Comparison of ENCODE assay signal across 30 mouse cellular contexts in genomic region chr5:144364680-144365357, GRCm38 (mm10). TPM values are rescaled to one million over a fixed set of nuclear protein-coding genes. Genes with fewer than 3 reads are reported as not detected.
DNase-seq lines count a peak whose midpoint lies in the region; ATAC-seq and TF ChIP-seq lines count a peak whose summit lies in the region.
"Had no signal": no experiment of that assay in that cellular context is flagged by ENCODE, and none has a peak within 500 bp of the region (broad histone marks: within the 10 kb centered on the region; RNA-seq: fewer than 3 reads in every experiment).

No protein-coding gene starts in this region.

- H3K4me3 ChIP-seq in liver, postnatal 0 days (ENCODE audit: low read depth, low read length), result no peak overlapping the region
- H3K4me3 ChIP-seq in small intestine, adult 2 months (ENCODE audit: low read depth, low read length), result no peak overlapping the region
- H3K4me3 ChIP-seq in stomach, postnatal 0 days (ENCODE audit: low read depth, low read length), result no peak overlapping the region
- no peak overlapping the region for H3K4me3 ChIP-seq in neural tube, embryonic 15.5 days (replicated peaks)
- H3K4me3 ChIP-seq: embryonic facial prominence, embryonic 12.5 days; embryonic facial prominence, embryonic 15.5 days; forebrain, embryonic 12.5 days; forebrain, embryonic 15.5 days; heart, embryonic 12.5 days; heart, embryonic 15.5 days; hindbrain, embryonic 10.5 days; hindbrain, embryonic 13.5 days had no signal

- no peak overlapping the region for H3K9ac ChIP-seq in liver, postnatal 0 days (replicated peaks)
- H3K9ac ChIP-seq in stomach, postnatal 0 days (ENCODE audit: low read length), result no peak overlapping the region
- H3K9ac ChIP-seq in neural tube, embryonic 15.5 days (replicated peaks), result no peak overlapping the region
- H3K9ac ChIP-seq: embryonic facial prominence, embryonic 12.5 days; embryonic facial prominence, embryonic 15.5 days; forebrain, embryonic 12.5 days; forebrain, embryonic 15.5 days; heart, embryonic 12.5 days; heart, embryonic 15.5 days; hindbrain, embryonic 13.5 days had no signal

- no peaks in the 10 kb centered on the region for H3K9me3 ChIP-seq in liver, postnatal 0 days (ENCODE audit: low read length)
- no peaks in the 10 kb centered on the region for H3K9me3 ChIP-seq in stomach, postnatal 0 days (ENCODE audit: control insufficient read depth, low read length)
- H3K9me3 ChIP-seq in neural tube, embryonic 15.5 days (replicated peaks), result no peaks in the 10 kb centered on the region
- H3K9me3 ChIP-seq: embryonic facial prominence, embryonic 12.5 days; embryonic facial prominence, embryonic 15.5 days; forebrain, embryonic 12.5 days; forebrain, embryonic 15.5 days; heart, embryonic 12.5 days; heart, embryonic 15.5 days; hindbrain, embryonic 10.5 days; hindbrain, embryonic 13.5 days had no signal

- no peaks in the 10 kb centered on the region for H3K27me3 ChIP-seq in liver, postnatal 0 days (ENCODE audit: insufficient read depth, low read length)
- H3K27me3 ChIP-seq in small intestine, adult 2 months (ENCODE audit: control insufficient read depth, insufficient read depth, low read length), result no peaks in the 10 kb centered on the region
- no peaks in the 10 kb centered on the region for H3K27me3 ChIP-seq in stomach, postnatal 0 days (ENCODE audit: control insufficient read depth, insufficient read depth, low read length)
- H3K27me3 ChIP-seq in neural tube, embryonic 15.5 days (replicated peaks), result peaks cover 2% of the 10 kb centered on the region
- H3K27me3 ChIP-seq: embryonic facial prominence, embryonic 12.5 days; embryonic facial prominence, embryonic 15.5 days; forebrain, embryonic 12.5 days; forebrain, embryonic 15.5 days; heart, embryonic 12.5 days; heart, embryonic 15.5 days; Patski had no signal

- peak; percentile 82 for ATAC-seq in liver, postnatal 0 days
- peak; percentile 51 for ATAC-seq in stomach, postnatal 0 days (ENCODE audit: low FRiP score, low TSS enrichment)
- ATAC-seq in neural tube, embryonic 15.5 days (ENCODE audit: low FRiP score), result no peak
- ATAC-seq: forebrain, embryonic 15.5 days; hindbrain, embryonic 16.5 days; Patski had no signal

- TF ChIP-seq EP300 in liver, postnatal 0 days (IDR thresholded peaks at IDR 0.05; ENCODE audit: low read depth), result peak; percentile 26; the same call in 1 of the 2 replicates
- TF ChIP-seq EP300 in stomach, postnatal 0 days (optimal IDR thresholded peaks at IDR 0.05), result no peak

- no peaks in the 10 kb centered on the region for H3K36me3 ChIP-seq in liver, postnatal 0 days (replicated peaks; ENCODE audit: insufficient read depth, low read length)
- H3K36me3 ChIP-seq in small intestine, adult 2 months (ENCODE audit: control insufficient read depth, insufficient read depth, low read length), result no peaks in the 10 kb centered on the region
- no peaks in the 10 kb centered on the region for H3K36me3 ChIP-seq in stomach, postnatal 0 days (ENCODE audit: control insufficient read depth, insufficient read depth, low read length)
- no peaks in the 10 kb centered on the region for H3K36me3 ChIP-seq in neural tube, embryonic 15.5 days
- H3K36me3 ChIP-seq: embryonic facial prominence, embryonic 12.5 days; embryonic facial prominence, embryonic 15.5 days; forebrain, embryonic 12.5 days; forebrain, embryonic 15.5 days; G1E; heart, embryonic 12.5 days; heart, embryonic 15.5 days; hindbrain, embryonic 10.5 days; hindbrain, embryonic 13.5 days had no signal

- H3K27ac ChIP-seq in liver, postnatal 0 days (ENCODE audit: low read depth), result peak overlapping the region; percentile 66
- H3K27ac ChIP-seq in small intestine, adult 2 months (ENCODE audit: insufficient read depth, low read depth, low read length), result peak overlapping the region; percentile 77
- no peak overlapping the region for H3K27ac ChIP-seq in stomach, postnatal 0 days (replicated peaks)
- H3K27ac ChIP-seq in neural tube, embryonic 15.5 days (replicated peaks), result no peak overlapping the region
- H3K27ac ChIP-seq: embryonic facial prominence, embryonic 12.5 days; embryonic facial prominence, embryonic 15.5 days; forebrain, embryonic 12.5 days; forebrain, embryonic 15.5 days; heart, embryonic 15.5 days; hindbrain, embryonic 10.5 days; hindbrain, embryonic 13.5 days had no signal

- H3K4me1 ChIP-seq in liver, postnatal 0 days (ENCODE audit: insufficient read depth), result no peaks in the 10 kb centered on the region; the same call in 1 of the 2 replicates
- peaks cover 27% of the 10 kb centered on the region; the same call in 1 of the 2 replicates for H3K4me1 ChIP-seq in small intestine, adult 2 months (ENCODE audit: control insufficient read depth, insufficient read depth, insufficient read length, low read length)
- H3K4me1 ChIP-seq in stomach, postnatal 0 days (replicated peaks; ENCODE audit: control insufficient read depth, insufficient read depth), result no peaks in the 10 kb centered on the region
- H3K4me1 ChIP-seq in neural tube, embryonic 15.5 days, result no peaks in the 10 kb centered on the region
- H3K4me1 ChIP-seq: embryonic facial prominence, embryonic 12.5 days; embryonic facial prominence, embryonic 15.5 days; forebrain, embryonic 12.5 days; forebrain, embryonic 15.5 days; heart, embryonic 12.5 days; hindbrain, embryonic 10.5 days; hindbrain, embryonic 13.5 days had no signal

- DNase-seq in heart, adult 11 months, result peak; percentile 48
- no peak for DNase-seq in heart, adult 8-10 months (ENCODE audit: low spot score)
- DNase-seq in liver, postnatal 0 days, result peak; percentile 33
- DNase-seq in liver, result no peak
- DNase-seq in stomach, postnatal 0 days (ENCODE audit: low spot score), result peak; percentile 48
- DNase-seq in lung, adult 18-20 months, result no peak
- DNase-seq: adrenal gland, postnatal 10 days; cerebellum, adult 11 months; cerebellum, adult 2 months; cerebellum, adult 9-11 months; cerebellum, postnatal 25 days; gastrocnemius, postnatal 10 days; gastrocnemius, postnatal 36 days; heart, postnatal 10 days; heart, postnatal 36 days had no signal

- TF ChIP-seq CTCF in liver, postnatal 0 days (IDR thresholded peaks at IDR 0.05; ENCODE audit: low read depth), result no peak
- TF ChIP-seq CTCF in small intestine, adult 2 months (IDR thresholded peaks at IDR 0.05; ENCODE audit: extremely low read depth, insufficient read length, insufficient replicate concordance, low read depth, low read length), result no peak
- TF ChIP-seq CTCF in stomach, postnatal 0 days (IDR thresholded peaks at IDR 0.05; ENCODE audit: low read depth), result no peak

- TF ChIP-seq POLR2A in small intestine, adult 2 months (IDR thresholded peaks at IDR 0.05; ENCODE audit: low read depth, low read length), result no peak

- H3K4me2 ChIP-seq in liver, postnatal 0 days (ENCODE audit: low read depth, low read length), result 0 out of 2 replicates have a peak overlapping the region, but pooled peaks have one; percentile 9
- H3K4me2 ChIP-seq in stomach, postnatal 0 days (replicated peaks; ENCODE audit: low read depth), result no peak overlapping the region
- no peak overlapping the region for H3K4me2 ChIP-seq in neural tube, embryonic 15.5 days
- H3K4me2 ChIP-seq: embryonic facial prominence, embryonic 12.5 days; embryonic facial prominence, embryonic 15.5 days; forebrain, embryonic 12.5 days; forebrain, embryonic 15.5 days; heart, embryonic 12.5 days; heart, embryonic 15.5 days; hindbrain, embryonic 13.5 days had no signal

- 59% methylated on average over 11 of the region's 11 CpGs for WGBS in liver, postnatal 0 days (ENCODE audit: insufficient replicate concordance)
- 23% methylated on average over 11 of the region's 11 CpGs for WGBS in small intestine, adult 2 months
- WGBS in stomach, postnatal 0 days, result 65% methylated on average over 10 of the region's 11 CpGs
- WGBS in neural tube, embryonic 15.5 days, result 90% methylated on average over 11 of the region's 11 CpGs

RNA-seq across cellular contexts. Expression of gene Baiap2l1, which starts 6.9 kb away (rescaled TPM):
- total RNA-seq in heart, adult 8-10 months (2022), result 10 to 100 TPM in 1 of 4 experiments, 1 to 10 TPM in 3; 6.4 to 10.6 (median 8.3) TPM
- 12.3 and 13.3 TPM in 2 replicates for polyA plus RNA-seq in liver, postnatal 0 days (2015; fragmentation: Nextera tagmentation; extraction: Ambion mirVana)
- 31.3 and 49.1 TPM in 2 replicates for polyA plus RNA-seq in small intestine, adult 2 months (2012; rRNA removed)
- polyA plus RNA-seq in stomach, postnatal 0 days (2015; fragmentation: Nextera tagmentation; extraction: Ambion mirVana), result 25.3 and 26.8 TPM in 2 replicates
- 1.5 and 3.7 TPM in 2 replicates for polyA plus RNA-seq in neural tube, embryonic 15.5 days (2015; fragmentation: Nextera tagmentation; extraction: Ambion mirVana)
- total RNA-seq: common myeloid progenitor, adult 5-6 weeks; granulocyte monocyte progenitor cell, adult 5-6 weeks had no signal
- polyA plus RNA-seq: G1E had no signal

Comparison
In these comparisons a context has a peak if more than half of its experiments do, and no peak if none do; other contexts are left out.
1. DNase-seq: peak in heart, adult 11 months (single experiment), liver, postnatal 0 days (single experiment) and stomach, postnatal 0 days (single experiment); none in heart, adult 8-10 months (single experiment), liver (single experiment) and lung, adult 18-20 months (0 of 2).
2. H3K27ac ChIP-seq: peak in liver, postnatal 0 days (single experiment) and small intestine, adult 2 months (single experiment); none in stomach, postnatal 0 days (single experiment) and neural tube, embryonic 15.5 days (single experiment).